Mouse (Mus musculus) spleen, postnatal 36 days (tissue): ENCODE data around the gene Samd13.

ENCODE experiments used
- DNase-seq, 2 experiments: peaks; one replicate each; pipeline ENCODE4 v3.0.0; 2022; ENCODE audit warnings: low spot score in 2 of 2, mixed read lengths in 1 of 2

Gene Samd13

GRCm38 (mm10) chr3:146616533-146617283 is 68.7 kb downstream of the Samd13 start:
- DNase-seq, result peak in 1 of 2 experiments; percentile 7

- DNase-seq, result no peak
Observed at GRCm38 (mm10) chr3:146615496-146615895, 69.9 kb downstream of the Samd13 start, which contains the start of gene Dnase2b. Dnase2b (minus strand) TSS chr3:146615596.

GRCm38 (mm10) chr3:146611821-146612220 is 73.6 kb downstream of the Samd13 start:
- DNase-seq, result no peak

- DNase-seq, result no peak
Observed at GRCm38 (mm10) chr3:146611261-146611660, 74.1 kb downstream of the Samd13 start.

GRCm38 (mm10) chr3:146610322-146610721 is 75.1 kb downstream of the Samd13 start:
- no peak for DNase-seq

- DNase-seq, result no peak
Observed at GRCm38 (mm10) chr3:146607368-146607767, 78.0 kb downstream of the Samd13 start.

GRCm38 (mm10) chr3:146604647-146605046 is 80.7 kb downstream of the Samd13 start:
- DNase-seq, result no peak

- no peak for DNase-seq
Observed at GRCm38 (mm10) chr3:146602531-146602930, 82.9 kb downstream of the Samd13 start.

- DNase-seq, result no peak
Observed at GRCm38 (mm10) chr3:146601205-146601604, 84.2 kb downstream of the Samd13 start.

- DNase-seq, result no peak
Observed at GRCm38 (mm10) chr3:146599198-146599900, 86.0 kb downstream of the Samd13 start.

GRCm38 (mm10) chr3:146598411-146598810 is 87.0 kb downstream of the Samd13 start:
- no peak for DNase-seq

GRCm38 (mm10) chr3:146596864-146597263 is 88.5 kb downstream of the Samd13 start:
- no peak for DNase-seq

GRCm38 (mm10) chr3:146596387-146596786 is 89.0 kb downstream of the Samd13 start:
- DNase-seq, result no peak

GRCm38 (mm10) chr3:146595440-146595839 is 90.0 kb downstream of the Samd13 start:
- no peak for DNase-seq
